Comparison of ENCODE assay signal across 23 mouse cellular contexts in the genomic region with DNA sequence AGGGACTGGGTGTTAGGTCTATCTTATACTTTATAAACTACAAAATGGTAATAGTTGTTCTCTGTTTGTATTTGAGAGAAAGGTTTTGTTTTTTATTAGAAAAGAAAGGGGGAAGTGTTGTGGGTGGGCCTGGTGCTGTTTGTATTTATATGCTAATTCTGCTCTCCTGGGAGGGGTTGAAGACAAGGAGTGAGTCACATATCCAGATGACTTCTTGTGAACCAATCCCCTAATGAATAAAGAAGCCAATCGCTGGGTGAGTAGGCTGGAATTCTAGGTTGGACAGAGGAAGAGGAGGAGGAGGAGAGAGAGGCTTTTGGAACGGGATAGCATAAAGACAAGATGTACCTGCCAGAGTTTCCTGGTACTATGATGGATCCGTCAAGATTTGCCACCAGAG.
"Had no signal": no experiment of that assay in that cellular context is flagged by ENCODE, and none has a peak within 500 bp of the region (broad histone marks: within the 10 kb centered on the region; RNA-seq: fewer than 3 reads in every experiment).

No protein-coding gene starts in this region.

- H3K27ac ChIP-seq: heart, embryonic 10.5 days; hindbrain, embryonic 10.5 days; hindbrain, embryonic 12.5 days; hindbrain, embryonic 14.5 days; intestine, embryonic 15.5 days; left cerebral cortex, adult 2 months; limb, embryonic 10.5 days; limb, embryonic 12.5 days; liver, embryonic 13.5 days; liver, embryonic 15.5 days had no signal

- H3K4me3 ChIP-seq: heart, embryonic 10.5 days; heart, embryonic 12.5 days; hindbrain, embryonic 10.5 days; hindbrain, embryonic 12.5 days; intestine, embryonic 15.5 days; left cerebral cortex, adult 2 months; limb, embryonic 10.5 days; limb, embryonic 12.5 days; liver, embryonic 13.5 days; liver, embryonic 15.5 days had no signal

- DNase-seq: gastrocnemius, postnatal 10 days; gastrocnemius, postnatal 25 days; heart, adult 18-20 months; heart, postnatal 10 days; heart, postnatal 4 days; kidney, adult 18-20 months; kidney, adult 8-10 months; kidney, postnatal 10 days; kidney, postnatal 25 days; kidney, postnatal 4 days; liver; liver, embryonic 13.5 days; liver, postnatal 0 days had no signal
